Mouse (Mus musculus): ENCODE measurements around the gene Gm28230.

Gene Gm28230

DNA sequence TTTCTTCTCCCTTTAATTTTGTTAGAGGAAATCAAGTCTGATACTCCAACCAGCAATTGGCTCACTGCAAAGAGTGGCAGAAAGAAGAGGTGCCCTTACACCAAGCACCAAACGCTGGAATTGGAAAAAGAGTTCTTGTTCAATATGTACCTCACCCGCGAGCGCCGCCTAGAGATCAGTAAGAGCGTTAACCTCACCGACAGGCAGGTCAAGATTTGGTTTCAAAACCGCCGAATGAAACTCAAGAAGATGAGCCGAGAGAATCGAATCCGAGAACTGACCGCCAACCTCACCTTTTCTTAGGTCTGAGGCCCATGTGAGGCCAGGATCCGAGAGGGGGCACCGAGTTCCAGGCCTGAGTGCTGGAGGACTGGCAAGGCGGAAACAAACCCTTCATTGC is 32.5 kb upstream of the Gm28230 start:
- Histone ChIP-seq H3K4me1 (replicated peaks; ENCODE audit: low read depth, low read length) (peaks cover 49% of the 10 kb centered on the region), H3K4me3 (replicated peaks; ENCODE audit: low read length) (no peak overlapping the region), H3K27me3 (ENCODE audit: insufficient read depth, low read length) (peaks cover 96% of the 10 kb centered on the region), H3K9me3 (ENCODE audit: low read length) (no peaks in the 10 kb centered on the region), H3K36me3 (ENCODE audit: insufficient read depth, low read length) (no peaks in the 10 kb centered on the region)
- no peak for TF ChIP-seq POU5F1 (IDR thresholded peaks at IDR 0.05; ENCODE audit: borderline replicate concordance, low read length)
- no peak for TF ChIP-seq NANOG (IDR thresholded peaks at IDR 0.05; ENCODE audit: borderline replicate concordance, low read length)
- TF ChIP-seq CTCF (conservative IDR thresholded peaks at IDR 0.05; ENCODE audit: low read length) = peak; percentile 85

- TF ChIP-seq POU5F1 (IDR thresholded peaks at IDR 0.05; ENCODE audit: borderline replicate concordance, low read length) = no peak
- no peak for TF ChIP-seq NANOG (IDR thresholded peaks at IDR 0.05; ENCODE audit: borderline replicate concordance, low read length)
- no peak for TF ChIP-seq CTCF (conservative IDR thresholded peaks at IDR 0.05; ENCODE audit: low read length)
- Histone ChIP-seq H3K27me3 (ENCODE audit: insufficient read depth, low read length) (peaks cover 97% of the 10 kb centered on the region), H3K36me3 (ENCODE audit: insufficient read depth, low read length) (no peaks in the 10 kb centered on the region), H3K4me1 (replicated peaks; ENCODE audit: low read depth, low read length) (peaks cover 50% of the 10 kb centered on the region), H3K4me3 (replicated peaks; ENCODE audit: low read length) (no peak overlapping the region), H3K9me3 (ENCODE audit: low read length) (no peaks in the 10 kb centered on the region)
Observed at GRCm38 (mm10) chr2:74695383-74695782, 31.1 kb upstream of the Gm28230 start.

- no peak for TF ChIP-seq CTCF (conservative IDR thresholded peaks at IDR 0.05; ENCODE audit: low read length)
- no peak for TF ChIP-seq POU5F1 (IDR thresholded peaks at IDR 0.05; ENCODE audit: borderline replicate concordance, low read length)
- no peak for TF ChIP-seq NANOG (IDR thresholded peaks at IDR 0.05; ENCODE audit: borderline replicate concordance, low read length)
Observed at GRCm38 (mm10) chr2:74695813-74696430, 30.6 kb upstream of the Gm28230 start.

GRCm38 (mm10) chr2:74696442-74697335 is 29.8 kb upstream of the Gm28230 start:
- peaks cover 100% of the 10 kb centered on the region for H3K27me3 ChIP-seq (ENCODE audit: insufficient read depth, low read length)
- peaks cover 48% of the 10 kb centered on the region for H3K4me1 ChIP-seq (replicated peaks; ENCODE audit: low read depth, low read length)
- no peaks in the 10 kb centered on the region for H3K9me3 ChIP-seq (ENCODE audit: low read length)
- H3K4me3 ChIP-seq (replicated peaks; ENCODE audit: low read length) = no peak overlapping the region
- no peak for TF ChIP-seq POU5F1 (IDR thresholded peaks at IDR 0.05; ENCODE audit: borderline replicate concordance, low read length)
- no peak for TF ChIP-seq NANOG (IDR thresholded peaks at IDR 0.05; ENCODE audit: borderline replicate concordance, low read length)
- no peak for TF ChIP-seq CTCF (conservative IDR thresholded peaks at IDR 0.05; ENCODE audit: low read length)
- no peaks in the 10 kb centered on the region for H3K36me3 ChIP-seq (ENCODE audit: insufficient read depth, low read length)

More at GRCm38 (mm10) chr2:74695813-74696430, 30.6 kb upstream of the Gm28230 start:
- Histone ChIP-seq H3K36me3 (ENCODE audit: insufficient read depth, low read length) (no peaks in the 10 kb centered on the region), H3K4me3 (replicated peaks; ENCODE audit: low read length) (no peak overlapping the region), H3K27me3 (ENCODE audit: insufficient read depth, low read length) (peaks cover 100% of the 10 kb centered on the region), H3K4me1 (replicated peaks; ENCODE audit: low read depth, low read length) (peaks cover 53% of the 10 kb centered on the region), H3K9me3 (ENCODE audit: low read length) (no peaks in the 10 kb centered on the region)

DNA sequence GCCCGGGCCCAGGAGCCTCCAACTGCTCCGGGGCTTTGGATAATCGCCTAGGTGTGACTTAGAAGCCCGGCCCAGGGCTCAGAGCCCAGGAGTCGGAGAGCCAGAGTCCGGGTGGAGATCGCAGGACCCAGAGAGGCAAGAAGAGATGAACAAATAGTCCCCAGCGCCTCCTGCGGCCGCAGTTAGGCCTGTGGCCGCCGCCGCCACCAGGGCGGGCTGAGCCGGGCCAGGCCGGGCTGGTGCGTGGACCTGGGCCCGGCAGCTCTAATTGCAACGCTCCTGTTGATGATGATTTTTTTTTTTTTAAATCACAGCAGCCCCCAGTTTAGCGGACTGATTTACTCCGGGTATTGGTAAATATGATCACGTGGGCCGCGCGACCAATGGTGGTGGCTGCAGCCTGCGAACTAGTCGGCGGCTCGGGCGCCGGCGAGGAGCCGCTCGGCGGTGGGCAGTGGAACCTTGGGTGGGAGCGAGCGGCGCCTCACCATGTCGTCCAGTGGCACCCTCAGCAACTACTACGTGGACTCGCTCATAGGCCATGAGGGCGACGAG is 28.9 kb upstream of the Gm28230 start, which contains the start of gene Hoxd9:
Gene Hoxd9 (plus strand): TSS at position 161 of the 555 bp plus-strand sequence.
- peak within 1 kb of the TSS; percentile 64 for H3K4me3 ChIP-seq (replicated peaks; ENCODE audit: low read length)
- no peak for TF ChIP-seq CTCF (conservative IDR thresholded peaks at IDR 0.05; ENCODE audit: low read length)
- no peak for TF ChIP-seq POU5F1 (IDR thresholded peaks at IDR 0.05; ENCODE audit: borderline replicate concordance, low read length)
- TF ChIP-seq NANOG (IDR thresholded peaks at IDR 0.05; ENCODE audit: borderline replicate concordance, low read length) = no peak
- H3K4me1 ChIP-seq (replicated peaks; ENCODE audit: low read depth, low read length) = peaks cover 38% of the 10 kb centered on the region
- H3K9me3 ChIP-seq (ENCODE audit: low read length) = no peaks in the 10 kb centered on the region
- no peaks in the 10 kb centered on the region for H3K36me3 ChIP-seq (ENCODE audit: insufficient read depth, low read length)
- peaks cover 97% of the 10 kb centered on the region for H3K27me3 ChIP-seq (ENCODE audit: insufficient read depth, low read length)

DNA sequence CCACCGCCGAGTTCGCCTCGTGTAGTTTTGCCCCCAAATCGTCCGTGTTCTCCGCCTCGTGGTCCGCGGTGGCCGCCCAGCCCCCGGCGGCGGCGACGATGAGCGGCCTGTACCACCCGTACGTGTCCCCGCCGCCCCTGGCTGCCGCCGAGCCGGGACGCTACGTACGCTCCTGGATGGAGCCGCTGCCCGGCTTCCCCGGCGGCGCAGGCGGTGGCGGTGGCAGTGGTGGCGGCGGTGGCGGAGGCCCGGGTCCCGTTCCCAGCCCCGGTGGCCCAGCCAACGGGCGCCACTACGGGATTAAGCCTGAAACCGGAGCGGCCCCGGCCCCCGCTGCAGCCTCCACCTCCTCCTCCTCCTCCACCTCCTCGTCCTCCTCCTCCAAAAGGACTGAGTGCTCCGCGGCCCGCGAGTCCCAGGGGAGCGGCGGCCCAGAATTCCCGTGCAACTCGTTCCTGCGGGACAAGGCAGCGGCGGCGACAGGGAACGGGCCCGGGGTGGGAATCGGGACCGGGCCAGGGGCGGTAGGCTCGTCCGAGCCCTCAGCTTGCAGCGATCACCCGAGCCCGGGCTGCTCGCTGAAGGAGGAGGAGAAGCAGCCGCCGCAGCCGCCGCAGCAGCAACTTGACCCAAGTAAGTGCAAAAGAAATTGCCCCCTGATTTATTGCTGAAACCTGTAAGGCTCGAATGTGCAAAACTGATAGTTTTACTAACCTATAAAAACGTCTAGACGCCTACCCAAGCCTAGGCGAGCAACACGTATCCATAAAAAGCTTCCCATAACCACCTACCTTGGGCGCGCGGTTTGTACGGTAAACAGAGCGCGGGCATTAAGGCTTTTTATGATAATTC is 28.1 kb upstream of the Gm28230 start:
- Histone ChIP-seq H3K4me1 (replicated peaks; ENCODE audit: low read depth, low read length) (peaks cover 31% of the 10 kb centered on the region), H3K9me3 (ENCODE audit: low read length) (no peaks in the 10 kb centered on the region), H3K4me3 (replicated peaks; ENCODE audit: low read length) (peak overlapping the region; percentile 64), H3K27me3 (ENCODE audit: insufficient read depth, low read length) (peaks cover 97% of the 10 kb centered on the region), H3K36me3 (ENCODE audit: insufficient read depth, low read length) (no peaks in the 10 kb centered on the region)
- TF ChIP-seq POU5F1 (IDR thresholded peaks at IDR 0.05; ENCODE audit: borderline replicate concordance, low read length) = no peak
- TF ChIP-seq NANOG (IDR thresholded peaks at IDR 0.05; ENCODE audit: borderline replicate concordance, low read length) = no peak
- TF ChIP-seq CTCF (conservative IDR thresholded peaks at IDR 0.05; ENCODE audit: low read length) = no peak

DNA sequence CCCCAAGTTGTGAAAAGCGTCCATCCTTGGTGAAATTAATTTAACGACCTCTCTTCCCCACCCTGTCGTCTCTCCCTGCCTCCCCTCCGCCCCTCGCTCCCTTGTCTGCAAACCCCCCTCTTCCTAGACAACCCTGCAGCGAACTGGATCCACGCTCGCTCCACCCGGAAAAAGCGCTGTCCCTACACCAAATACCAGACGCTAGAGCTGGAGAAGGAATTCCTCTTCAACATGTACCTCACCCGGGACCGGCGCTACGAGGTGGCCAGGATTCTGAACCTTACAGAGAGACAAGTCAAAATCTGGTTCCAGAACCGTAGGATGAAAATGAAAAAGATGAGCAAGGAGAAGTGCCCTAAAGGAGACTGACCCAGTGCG is 27.5 kb upstream of the Gm28230 start:
- Histone ChIP-seq H3K4me3 (replicated peaks; ENCODE audit: low read length) (peak overlapping the region; percentile 64; the same call in 1 of the 2 replicates), H3K9me3 (ENCODE audit: low read length) (no peaks in the 10 kb centered on the region), H3K36me3 (ENCODE audit: insufficient read depth, low read length) (no peaks in the 10 kb centered on the region), H3K4me1 (replicated peaks; ENCODE audit: low read depth, low read length) (peaks cover 34% of the 10 kb centered on the region), H3K27me3 (ENCODE audit: insufficient read depth, low read length) (peaks cover 97% of the 10 kb centered on the region)
- TF ChIP-seq NANOG (IDR thresholded peaks at IDR 0.05; ENCODE audit: borderline replicate concordance, low read length) = no peak
- TF ChIP-seq CTCF (conservative IDR thresholded peaks at IDR 0.05; ENCODE audit: low read length) = no peak
- TF ChIP-seq POU5F1 (IDR thresholded peaks at IDR 0.05; ENCODE audit: borderline replicate concordance, low read length) = no peak

Measured in E14TG2a.4 (cell line).